Mouse (Mus musculus) adrenal gland, adult 10 weeks (tissue): Measurements from ENCODE around the gene Bcl2. TPM values are rescaled to one million over a fixed set of nuclear protein-coding genes. Genes with fewer than 3 reads are reported as not detected.

Experiments used
- polyA plus RNA-seq: library from polyadenylated mRNA; stranded (reverse); fragments of 350-450 nt; fragmentation: Illumina TruSeq; extraction: RNeasy Lipid Tissue Mini Kit (QIAGEN cat#74804); gene quantifications from one replicate; pipeline ENCODE4 v1.2.3, GENCODE M21; 2014; ENCODE audit warnings: low read depth, low replicate concordance

Gene Bcl2
- polyA plus RNA-seq, result 9.2 TPM

GRCm38 (mm10) chr1:106713621-106714529 lies at the start of gene Bcl2:
Gene Bcl2, minus strand, starts transcription at chr1:106714274.

GRCm38 (mm10) chr1:106759572-106760435 lies 45.7 kb upstream of the Bcl2 start, which contains the start of gene Kdsr:
Gene Kdsr, minus strand, starts transcription at chr1:106759727.

Other genes with a start within 250 kb of the Bcl2 start
- 35.3 TPM for gene Kdsr, start 45.5 kb upstream of the Bcl2 start, polyA plus RNA-seq
- gene Vps4b, start 82.5 kb upstream of the Bcl2 start, polyA plus RNA-seq, result 205 TPM
- gene Serpinb5, start 146.9 kb upstream of the Bcl2 start, polyA plus RNA-seq, result not detected
- not detected for gene Serpinb12, start 220.2 kb upstream of the Bcl2 start, polyA plus RNA-seq